Mouse (Mus musculus): ENCODE results near the gene Gm9376. TPM values are rescaled to one million over a fixed set of nuclear protein-coding genes. Genes with fewer than 3 reads are reported as not detected.

The Gm9376 gene
- polyA plus RNA-seq (2011; ENCODE audit: insufficient read depth, insufficient read length, low read depth, missing spikeins) = not detected in 2 replicates

DNA sequence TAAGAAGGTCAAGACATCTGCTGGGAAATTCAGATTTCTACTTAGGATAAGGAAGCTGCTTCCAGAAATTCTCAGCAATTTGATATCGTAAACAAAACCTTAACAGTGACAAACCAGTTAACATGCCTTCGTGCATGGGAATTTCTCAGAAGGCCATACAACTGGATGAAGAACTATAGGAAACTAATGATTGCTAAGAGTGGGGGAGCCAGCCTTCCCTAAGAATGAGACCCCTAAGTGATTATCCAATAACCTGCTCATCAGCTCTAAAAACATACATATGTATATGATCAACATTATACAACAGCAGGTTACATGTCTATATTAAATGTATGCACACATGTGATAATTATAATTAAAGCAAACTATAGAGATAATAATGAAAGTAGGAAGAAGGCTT is at the start of gene Gm9376:
Gm9376 (plus strand) TSS at position 301 of the 400 bp plus-strand sequence.
- Histone ChIP-seq H3K36me3 (ENCODE audit: control insufficient read depth, insufficient read depth, low read length, poor library complexity, severe bottlenecking) (no peaks in the 10 kb centered on the region), H3K9me3 (replicated peaks; ENCODE audit: control insufficient read depth, insufficient read depth, low read length, poor library complexity, severe bottlenecking) (no peaks in the 10 kb centered on the region), H3K27ac (ENCODE audit: insufficient read depth, low read length) (no peak within 1 kb of the TSS), H3K9ac (ENCODE audit: low read depth, poor library complexity, severe bottlenecking) (no peak within 1 kb of the TSS), H3K27me3 (ENCODE audit: control insufficient read depth, insufficient read depth, low read length, poor library complexity, severe bottlenecking) (no peaks in the 10 kb centered on the region), H3K4me3 (ENCODE audit: low read depth, low read length) (no peak within 1 kb of the TSS), H3K4me1 (ENCODE audit: control insufficient read depth, insufficient read depth, low read length) (no peaks in the 10 kb centered on the region)
- TF ChIP-seq POLR2A (IDR thresholded peaks at IDR 0.05; ENCODE audit: insufficient read depth, low read length) (no peak), CTCF (IDR thresholded peaks at IDR 0.05; ENCODE audit: low read depth, low read length) (no peak), EP300 (IDR thresholded peaks at IDR 0.05; ENCODE audit: insufficient read depth, low read depth, low read length) (no peak)

DNA sequence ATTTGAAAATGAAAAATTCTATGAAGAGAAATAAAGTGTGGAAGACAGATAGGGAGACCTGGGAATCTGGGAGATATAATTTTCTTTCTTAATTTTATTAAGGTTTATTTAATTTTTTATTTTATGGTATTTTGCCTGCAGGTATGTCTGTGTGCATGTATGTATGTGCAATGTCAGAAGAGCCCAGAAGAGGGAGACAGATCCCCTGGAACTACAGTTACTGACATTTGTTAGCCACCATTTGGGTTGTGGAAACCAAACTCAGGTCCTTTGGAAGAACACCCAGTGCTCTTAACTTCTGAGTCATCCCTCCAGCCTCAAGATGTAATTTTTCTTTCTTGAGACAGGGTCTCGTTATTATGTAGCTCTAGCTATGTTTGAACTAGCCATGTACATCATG is 45.9 kb upstream of the Gm9376 start:
- no peak overlapping the region for H3K4me3 ChIP-seq (ENCODE audit: low read depth, low read length)
- peaks cover 3% of the 10 kb centered on the region for H3K4me1 ChIP-seq (ENCODE audit: control insufficient read depth, insufficient read depth, low read length)
- H3K36me3 ChIP-seq (ENCODE audit: control insufficient read depth, insufficient read depth, low read length, poor library complexity, severe bottlenecking) = no peaks in the 10 kb centered on the region
- no peak overlapping the region for H3K27ac ChIP-seq (ENCODE audit: insufficient read depth, low read length)
- TF ChIP-seq CTCF (IDR thresholded peaks at IDR 0.05; ENCODE audit: low read depth, low read length) (no peak), EP300 (IDR thresholded peaks at IDR 0.05; ENCODE audit: insufficient read depth, low read depth, low read length) (no peak), POLR2A (IDR thresholded peaks at IDR 0.05; ENCODE audit: insufficient read depth, low read length) (no peak)
- H3K9me3 ChIP-seq (replicated peaks; ENCODE audit: control insufficient read depth, insufficient read depth, low read length, poor library complexity, severe bottlenecking) = no peaks in the 10 kb centered on the region; the same call in 1 of the 2 replicates
- peaks cover 2% of the 10 kb centered on the region for H3K27me3 ChIP-seq (ENCODE audit: control insufficient read depth, insufficient read depth, low read length, poor library complexity, severe bottlenecking)
- H3K9ac ChIP-seq (ENCODE audit: low read depth, poor library complexity, severe bottlenecking) = no peak overlapping the region

DNA sequence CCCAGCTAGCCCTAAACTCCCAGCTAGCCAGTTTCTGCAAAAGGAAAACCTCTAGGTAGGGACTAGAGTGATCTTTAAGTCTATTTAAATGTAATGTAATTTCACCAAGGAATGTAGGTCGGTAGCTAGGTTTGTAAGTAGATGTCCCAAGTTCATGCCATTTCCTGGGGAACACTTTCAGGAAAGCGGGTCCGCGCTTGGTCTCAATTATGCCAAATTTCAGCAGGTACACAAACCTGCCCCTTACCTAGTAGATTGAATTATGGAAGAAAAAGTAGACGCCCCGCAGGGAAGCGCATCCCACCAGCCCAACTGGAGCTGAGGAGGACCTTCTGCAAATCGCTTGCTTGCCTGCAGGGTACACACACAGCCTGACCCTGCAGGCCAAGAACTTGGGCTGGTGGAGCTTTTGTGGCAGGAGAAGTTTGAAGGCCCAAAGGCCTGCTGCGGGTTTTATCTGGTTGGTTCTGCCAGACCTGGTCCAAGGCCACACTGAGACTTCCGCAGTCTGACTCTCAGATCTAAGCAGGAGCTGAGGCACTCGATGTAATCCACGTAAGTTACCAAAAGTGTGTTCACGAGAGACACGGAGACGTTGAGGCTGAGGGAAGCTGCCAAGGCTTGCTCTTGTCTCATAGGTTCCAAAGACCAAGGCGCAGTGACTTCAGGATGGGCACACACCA is 41.6 kb upstream of the Gm9376 start:
- TF ChIP-seq CTCF (IDR thresholded peaks at IDR 0.05; ENCODE audit: low read depth, low read length) (no peak), EP300 (IDR thresholded peaks at IDR 0.05; ENCODE audit: insufficient read depth, low read depth, low read length) (no peak), POLR2A (IDR thresholded peaks at IDR 0.05; ENCODE audit: insufficient read depth, low read length) (no peak)
- no peak overlapping the region; the same call in 1 of the 2 replicates for H3K9ac ChIP-seq (ENCODE audit: low read depth, poor library complexity, severe bottlenecking)
- H3K4me3 ChIP-seq (ENCODE audit: low read depth, low read length) = peak overlapping the region; percentile 15
- H3K27me3 ChIP-seq (ENCODE audit: control insufficient read depth, insufficient read depth, low read length, poor library complexity, severe bottlenecking) = peaks cover 5% of the 10 kb centered on the region
- H3K4me1 ChIP-seq (ENCODE audit: control insufficient read depth, insufficient read depth, low read length) = peaks cover 3% of the 10 kb centered on the region
- H3K27ac ChIP-seq (ENCODE audit: insufficient read depth, low read length) = no peak overlapping the region
- H3K36me3 ChIP-seq (ENCODE audit: control insufficient read depth, insufficient read depth, low read length, poor library complexity, severe bottlenecking) = no peaks in the 10 kb centered on the region
- H3K9me3 ChIP-seq (replicated peaks; ENCODE audit: control insufficient read depth, insufficient read depth, low read length, poor library complexity, severe bottlenecking) = 0 out of 2 replicates have a peak, but pooled peaks cover 2% of the 10 kb centered on the region

GRCm38 (mm10) chr14:118225911-118226310 is 40.8 kb upstream of the Gm9376 start:
- Histone ChIP-seq H3K9ac (ENCODE audit: low read depth, poor library complexity, severe bottlenecking) (no peak overlapping the region; the same call in 1 of the 2 replicates), H3K4me3 (ENCODE audit: low read depth, low read length) (peak overlapping the region; percentile 15; the same call in 1 of the 2 replicates), H3K9me3 (replicated peaks; ENCODE audit: control insufficient read depth, insufficient read depth, low read length, poor library complexity, severe bottlenecking) (0 out of 2 replicates have a peak, but pooled peaks cover 2% of the 10 kb centered on the region), H3K27ac (ENCODE audit: insufficient read depth, low read length) (no peak overlapping the region), H3K4me1 (ENCODE audit: control insufficient read depth, insufficient read depth, low read length) (peaks cover 3% of the 10 kb centered on the region), H3K27me3 (ENCODE audit: control insufficient read depth, insufficient read depth, low read length, poor library complexity, severe bottlenecking) (peaks cover 8% of the 10 kb centered on the region), H3K36me3 (ENCODE audit: control insufficient read depth, insufficient read depth, low read length, poor library complexity, severe bottlenecking) (no peaks in the 10 kb centered on the region)
- TF ChIP-seq EP300 (IDR thresholded peaks at IDR 0.05; ENCODE audit: insufficient read depth, low read depth, low read length) (no peak), POLR2A (IDR thresholded peaks at IDR 0.05; ENCODE audit: insufficient read depth, low read length) (no peak), CTCF (IDR thresholded peaks at IDR 0.05; ENCODE audit: low read depth, low read length) (no peak)

GRCm38 (mm10) chr14:118226471-118227155 is 40.1 kb upstream of the Gm9376 start:
- no peak for TF ChIP-seq POLR2A (IDR thresholded peaks at IDR 0.05; ENCODE audit: insufficient read depth, low read length)
- TF ChIP-seq CTCF (IDR thresholded peaks at IDR 0.05; ENCODE audit: low read depth, low read length) = no peak
- TF ChIP-seq EP300 (IDR thresholded peaks at IDR 0.05; ENCODE audit: insufficient read depth, low read depth, low read length) = no peak
- H3K36me3 ChIP-seq (ENCODE audit: control insufficient read depth, insufficient read depth, low read length, poor library complexity, severe bottlenecking) = no peaks in the 10 kb centered on the region
- H3K9ac ChIP-seq (ENCODE audit: low read depth, poor library complexity, severe bottlenecking) = no peak overlapping the region
- H3K4me3 ChIP-seq (ENCODE audit: low read depth, low read length) = no peak overlapping the region
- 0 out of 2 replicates have a peak, but pooled peaks cover 2% of the 10 kb centered on the region for H3K9me3 ChIP-seq (replicated peaks; ENCODE audit: control insufficient read depth, insufficient read depth, low read length, poor library complexity, severe bottlenecking)
- H3K27me3 ChIP-seq (ENCODE audit: control insufficient read depth, insufficient read depth, low read length, poor library complexity, severe bottlenecking) = peaks cover 10% of the 10 kb centered on the region
- H3K4me1 ChIP-seq (ENCODE audit: control insufficient read depth, insufficient read depth, low read length) = peaks cover 3% of the 10 kb centered on the region
- no peak overlapping the region for H3K27ac ChIP-seq (ENCODE audit: insufficient read depth, low read length)
